ENCODE assay signal across 29 mouse cellular contexts in the genomic region with DNA sequence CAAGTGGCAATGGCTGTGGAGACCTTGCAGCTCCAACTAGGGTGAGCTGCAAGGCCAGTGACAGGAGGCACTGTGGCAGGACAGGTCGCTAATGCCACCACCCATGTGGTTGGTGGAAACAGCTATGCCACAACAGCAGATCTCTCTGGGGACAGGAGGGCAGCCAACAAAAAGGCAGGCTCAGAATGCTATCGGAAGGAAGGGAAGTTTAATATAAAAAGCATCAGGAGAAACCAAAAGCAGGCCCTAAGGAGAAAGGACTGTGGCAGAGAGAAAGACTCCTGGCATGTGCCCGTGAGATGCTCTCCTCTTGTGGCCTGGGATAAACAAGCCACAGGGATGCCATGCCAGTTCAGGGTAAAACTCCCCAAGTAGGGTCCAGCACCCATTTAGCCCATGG. TPM values are rescaled to one million over a fixed set of nuclear protein-coding genes. Genes with fewer than 3 reads are reported as not detected.
"Had no signal": no experiment of that assay in that cellular context is flagged by ENCODE, and none has a peak within 500 bp of the region (broad histone marks: within the 10 kb centered on the region; RNA-seq: fewer than 3 reads in every experiment).

No protein-coding gene starts in this region.

- H3K4me3 ChIP-seq: gastrocnemius, adult 2 months; heart, adult 2 months; heart, embryonic 13.5 days; heart, embryonic 15.5 days; intestine, embryonic 15.5 days; layer of hippocampus, adult 2 months; left cerebral cortex, adult 2 months; limb, embryonic 10.5 days; limb, embryonic 12.5 days had no signal

- H3K36me3 ChIP-seq: intestine, embryonic 15.5 days had no signal

- H3K27me3 ChIP-seq: heart, embryonic 13.5 days; heart, embryonic 15.5 days; intestine, embryonic 15.5 days; limb, embryonic 12.5 days had no signal

- H3K4me1 ChIP-seq: heart, embryonic 13.5 days; heart, embryonic 15.5 days; intestine, embryonic 15.5 days; limb, embryonic 12.5 days had no signal

- ATAC-seq: hindbrain, embryonic 16.5 days; inflammation-experienced regulatory T-cells, adult 6 months; intestine, embryonic 15.5 days; intestine, postnatal 0 days had no signal

- H3K9me3 ChIP-seq: heart, embryonic 13.5 days; heart, embryonic 15.5 days; intestine, embryonic 15.5 days; limb, embryonic 10.5 days; limb, embryonic 12.5 days had no signal

- H3K4me2 ChIP-seq: heart, embryonic 11.5 days; heart, embryonic 13.5 days; heart, embryonic 15.5 days; hindbrain, embryonic 14.5 days; intestine, embryonic 15.5 days; limb, embryonic 12.5 days; liver, embryonic 11.5 days had no signal

- DNase-seq: gastrocnemius, adult 2 months; gastrocnemius, postnatal 10 days; gastrocnemius, postnatal 25 days; heart, adult 2 months; heart, postnatal 14 days; heart, postnatal 36 days; kidney, adult 18-20 months; kidney, adult 8-10 months; kidney, postnatal 10 days; kidney, postnatal 25 days; kidney, postnatal 4 days; liver had no signal

- H3K9ac ChIP-seq: heart, embryonic 13.5 days; heart, embryonic 15.5 days; hindbrain, embryonic 14.5 days; intestine, embryonic 15.5 days; limb, embryonic 12.5 days had no signal

- H3K27ac ChIP-seq: gastrocnemius, adult 2 months; heart, adult 2 months; heart, embryonic 13.5 days; heart, embryonic 15.5 days; hindbrain, embryonic 14.5 days; intestine, embryonic 15.5 days; layer of hippocampus, adult 2 months; left cerebral cortex, adult 2 months; limb, embryonic 10.5 days; limb, embryonic 12.5 days had no signal

RNA-seq across cellular contexts. Expression of a gene that starts 57.8 kb away (rescaled TPM):
- total RNA-seq: gastrocnemius, postnatal 25 days; granulocyte monocyte progenitor cell, adult 5-6 weeks; heart, adult 2 months; heart, postnatal 14 days; heart, postnatal 36 days had no signal
- polyA plus RNA-seq: heart, adult 2 months; heart, embryonic 13.5 days; heart, postnatal 0 days; kidney, embryonic 14.5 days; kidney, embryonic 16.5 days had no signal
